Mouse (Mus musculus): ENCODE measurements around the gene Pde6d. TPM values are rescaled to one million over a fixed set of nuclear protein-coding genes. Genes with fewer than 3 reads are reported as not detected.
A peak's percentile ranks its signal among the peaks of the same experiment; 100 is the strongest.

Gene Pde6d
- polyA plus RNA-seq, 1 experiment from 2014 or later: 88.4 TPM

- Histone ChIP-seq H3K4me2 (ENCODE audit: low read depth, low read length) (peak overlapping the region; percentile 72), H3K9ac (replicated peaks; ENCODE audit: low read length) (peak overlapping the region; percentile 76), H3K9me3 (replicated peaks; ENCODE audit: control insufficient read depth, low read length) (no peaks in the 10 kb centered on the region), H3K4me3 (ENCODE audit: low read depth, low read length) (peak overlapping the region; percentile 37), H3K27ac (replicated peaks; ENCODE audit: low read depth, low read length) (peak overlapping the region; percentile 93), H3K27me3 (ENCODE audit: control insufficient read depth, insufficient read depth, low read length) (no peaks in the 10 kb centered on the region), H3K4me1 (ENCODE audit: control insufficient read depth, insufficient read depth, low read length) (peaks cover 9% of the 10 kb centered on the region), H3K36me3 (replicated peaks; ENCODE audit: control insufficient read depth, insufficient read depth, low read depth, low read length) (no peaks in the 10 kb centered on the region)
- DNase-seq (ENCODE audit: low spot score) (peak; percentile 98), ATAC-seq (replicated peaks; ENCODE audit: insufficient number of reproducible peaks, low FRiP score, low TSS enrichment, low read depth) (peak; percentile 87)
- under 1% methylated on average over 63 of the region's 64 CpGs for WGBS
Measured at GRCm38 (mm10) chr1:86503906-86504696, 78.3 kb downstream of the Pde6d start.

- DNase-seq (ENCODE audit: low spot score) (peak; percentile 87), ATAC-seq (replicated peaks; ENCODE audit: insufficient number of reproducible peaks, low FRiP score, low TSS enrichment, low read depth) (peak; percentile 46)
- no peaks in the 10 kb centered on the region for H3K9me3 ChIP-seq (replicated peaks; ENCODE audit: control insufficient read depth, low read length)
- peak overlapping the region; percentile 76 for H3K9ac ChIP-seq (replicated peaks; ENCODE audit: low read length)
- H3K27ac ChIP-seq (replicated peaks; ENCODE audit: low read depth, low read length): peak overlapping the region; percentile 93
- no peaks in the 10 kb centered on the region for H3K27me3 ChIP-seq (ENCODE audit: control insufficient read depth, insufficient read depth, low read length)
- peak overlapping the region; percentile 72 for H3K4me2 ChIP-seq (ENCODE audit: low read depth, low read length)
- H3K4me3 ChIP-seq (ENCODE audit: low read depth, low read length): peak overlapping the region; percentile 37
- 9% methylated on average over 16 of the region's 16 CpGs for WGBS
- H3K36me3 ChIP-seq (replicated peaks; ENCODE audit: control insufficient read depth, insufficient read depth, low read depth, low read length): no peaks in the 10 kb centered on the region
- H3K4me1 ChIP-seq (ENCODE audit: control insufficient read depth, insufficient read depth, low read length): peaks cover 9% of the 10 kb centered on the region
Measured at GRCm38 (mm10) chr1:86503165-86503747, 79.2 kb downstream of the Pde6d start.

GRCm38 (mm10) chr1:86502221-86503048, 80.0 kb downstream of the Pde6d start:
- no peaks in the 10 kb centered on the region for H3K27me3 ChIP-seq (ENCODE audit: control insufficient read depth, insufficient read depth, low read length)
- H3K27ac ChIP-seq (replicated peaks; ENCODE audit: low read depth, low read length): peak overlapping the region; percentile 93
- no peaks in the 10 kb centered on the region for H3K36me3 ChIP-seq (replicated peaks; ENCODE audit: control insufficient read depth, insufficient read depth, low read depth, low read length)
- DNase-seq (ENCODE audit: low spot score) (no peak), ATAC-seq (replicated peaks; ENCODE audit: insufficient number of reproducible peaks, low FRiP score, low TSS enrichment, low read depth) (no peak)
- 12% methylated on average over 15 of the region's 17 CpGs for WGBS
- no peaks in the 10 kb centered on the region for H3K9me3 ChIP-seq (replicated peaks; ENCODE audit: control insufficient read depth, low read length)
- H3K4me3 ChIP-seq (ENCODE audit: low read depth, low read length): no peak overlapping the region
- H3K9ac ChIP-seq (replicated peaks; ENCODE audit: low read length): peak overlapping the region; percentile 29
- peaks cover 9% of the 10 kb centered on the region for H3K4me1 ChIP-seq (ENCODE audit: control insufficient read depth, insufficient read depth, low read length)
- H3K4me2 ChIP-seq (ENCODE audit: low read depth, low read length): no peak overlapping the region

- WGBS: under 1% methylated on average over 4 of the region's 4 CpGs
- DNase-seq (ENCODE audit: low spot score) (peak; percentile 96), ATAC-seq (replicated peaks; ENCODE audit: insufficient number of reproducible peaks, low FRiP score, low TSS enrichment, low read depth) (no peak)
- no peaks in the 10 kb centered on the region for H3K27me3 ChIP-seq (ENCODE audit: control insufficient read depth, insufficient read depth, low read length)
- H3K9me3 ChIP-seq (replicated peaks; ENCODE audit: control insufficient read depth, low read length): no peaks in the 10 kb centered on the region
- no peak overlapping the region for H3K4me3 ChIP-seq (ENCODE audit: low read depth, low read length)
- H3K4me2 ChIP-seq (ENCODE audit: low read depth, low read length): no peak overlapping the region
- H3K9ac ChIP-seq (replicated peaks; ENCODE audit: low read length): no peak overlapping the region
- H3K27ac ChIP-seq (replicated peaks; ENCODE audit: low read depth, low read length): peak overlapping the region; percentile 68; the same call in 1 of the 2 replicates
- peaks cover 9% of the 10 kb centered on the region for H3K4me1 ChIP-seq (ENCODE audit: control insufficient read depth, insufficient read depth, low read length)
- H3K36me3 ChIP-seq (replicated peaks; ENCODE audit: control insufficient read depth, insufficient read depth, low read depth, low read length): no peaks in the 10 kb centered on the region
Measured at GRCm38 (mm10) chr1:86501559-86501958, 80.9 kb downstream of the Pde6d start.

GRCm38 (mm10) chr1:86501114-86501532, 81.3 kb downstream of the Pde6d start:
- 38% methylated on average over 6 of the region's 6 CpGs for WGBS
- H3K4me1 ChIP-seq (ENCODE audit: control insufficient read depth, insufficient read depth, low read length): peaks cover 9% of the 10 kb centered on the region

GRCm38 (mm10) chr1:86500681-86501080, 81.7 kb downstream of the Pde6d start:
- DNase-seq (ENCODE audit: low spot score): no peak
- no peaks in the 10 kb centered on the region for H3K27me3 ChIP-seq (ENCODE audit: control insufficient read depth, insufficient read depth, low read length)
- 72% methylated on average over 4 of the region's 4 CpGs for WGBS
- no peaks in the 10 kb centered on the region for H3K36me3 ChIP-seq (replicated peaks; ENCODE audit: control insufficient read depth, insufficient read depth, low read depth, low read length)
- H3K9me3 ChIP-seq (replicated peaks; ENCODE audit: control insufficient read depth, low read length): no peaks in the 10 kb centered on the region
- no peak overlapping the region for H3K27ac ChIP-seq (replicated peaks; ENCODE audit: low read depth, low read length)
- no peak for ATAC-seq (replicated peaks; ENCODE audit: insufficient number of reproducible peaks, low FRiP score, low TSS enrichment, low read depth)
- peaks cover 9% of the 10 kb centered on the region for H3K4me1 ChIP-seq (ENCODE audit: control insufficient read depth, insufficient read depth, low read length)
- H3K4me2 ChIP-seq (ENCODE audit: low read depth, low read length): no peak overlapping the region
- H3K4me3 ChIP-seq (ENCODE audit: low read depth, low read length): no peak overlapping the region
- H3K9ac ChIP-seq (replicated peaks; ENCODE audit: low read length): no peak overlapping the region

More at GRCm38 (mm10) chr1:86501114-86501532, 81.3 kb downstream of the Pde6d start:
- DNase-seq (ENCODE audit: low spot score) (peak; percentile 73), ATAC-seq (replicated peaks; ENCODE audit: insufficient number of reproducible peaks, low FRiP score, low TSS enrichment, low read depth) (no peak)
- Histone ChIP-seq H3K9ac (replicated peaks; ENCODE audit: low read length) (no peak overlapping the region), H3K4me3 (ENCODE audit: low read depth, low read length) (no peak overlapping the region), H3K4me2 (ENCODE audit: low read depth, low read length) (no peak overlapping the region), H3K27me3 (ENCODE audit: control insufficient read depth, insufficient read depth, low read length) (no peaks in the 10 kb centered on the region), H3K27ac (replicated peaks; ENCODE audit: low read depth, low read length) (no peak overlapping the region), H3K9me3 (replicated peaks; ENCODE audit: control insufficient read depth, low read length) (no peaks in the 10 kb centered on the region), H3K36me3 (replicated peaks; ENCODE audit: control insufficient read depth, insufficient read depth, low read depth, low read length) (no peaks in the 10 kb centered on the region)

- peak; percentile 72 for DNase-seq (ENCODE audit: low spot score)
- H3K36me3 ChIP-seq (replicated peaks; ENCODE audit: control insufficient read depth, insufficient read depth, low read depth, low read length): no peaks in the 10 kb centered on the region
- H3K4me2 ChIP-seq (ENCODE audit: low read depth, low read length): no peak overlapping the region
- 39% methylated on average over 3 of the region's 3 CpGs for WGBS
- no peak for ATAC-seq (replicated peaks; ENCODE audit: insufficient number of reproducible peaks, low FRiP score, low TSS enrichment, low read depth)
- no peaks in the 10 kb centered on the region for H3K27me3 ChIP-seq (ENCODE audit: control insufficient read depth, insufficient read depth, low read length)
- H3K9me3 ChIP-seq (replicated peaks; ENCODE audit: control insufficient read depth, low read length): no peaks in the 10 kb centered on the region
- no peak overlapping the region for H3K4me3 ChIP-seq (ENCODE audit: low read depth, low read length)
- peaks cover 3% of the 10 kb centered on the region for H3K4me1 ChIP-seq (ENCODE audit: control insufficient read depth, insufficient read depth, low read length)
- no peak overlapping the region for H3K27ac ChIP-seq (replicated peaks; ENCODE audit: low read depth, low read length)
- no peak overlapping the region for H3K9ac ChIP-seq (replicated peaks; ENCODE audit: low read length)
Measured at GRCm38 (mm10) chr1:86499903-86500302, 82.5 kb downstream of the Pde6d start.
